Mouse (Mus musculus): ENCODE results near the gene Abcb7. TPM values are rescaled to one million over a fixed set of nuclear protein-coding genes. Genes with fewer than 3 reads are reported as not detected.
"Not testable (repeated sequence)": the region's sequence is repeated elsewhere in the genome, so short reads cannot be mapped to it uniquely, and the experiment has no call there.

Abcb7 gene
- polyA plus RNA-seq (2016; fragmentation: Nextera tagmentation; extraction: Ambion mirVana) = 10.4 TPM in 2 replicates

GRCm38 (mm10) chrX:104413183-104413983 is at the start of gene Abcb7:
TSS of gene Abcb7 (minus strand) at chrX:104413856.
- ATAC-seq (ENCODE audit: low FRiP score, low read depth) = peak; percentile 95
- Histone ChIP-seq H3K4me3 (peak within 1 kb of the TSS; percentile 57), H3K9me3 (no peaks in the 10 kb centered on the region), H3K27me3 (replicated peaks) (0 out of 2 replicates have a peak, but pooled peaks cover 4% of the 10 kb centered on the region), H3K4me2 (replicated peaks) (peak within 1 kb of the TSS; percentile 57), H3K4me1 (no peaks in the 10 kb centered on the region), H3K27ac (peak within 1 kb of the TSS; percentile 68; the same call in 1 of the 2 replicates), H3K9ac (peak within 1 kb of the TSS; percentile 66), H3K36me3 (no peaks in the 10 kb centered on the region)
- 14% methylated on average over 58 of the region's 58 CpGs for WGBS

GRCm38 (mm10) chrX:104461755-104462154 is 48.1 kb upstream of the Abcb7 start:
- WGBS = 46% methylated on average over 2 of the region's 2 CpGs

GRCm38 (mm10) chrX:104452433-104452832 is 38.8 kb upstream of the Abcb7 start:
- H3K9ac ChIP-seq = no peak overlapping the region
- H3K4me2 ChIP-seq (replicated peaks) = no peak overlapping the region
- no peaks in the 10 kb centered on the region for H3K27me3 ChIP-seq (replicated peaks)
- H3K9me3 ChIP-seq = no peaks in the 10 kb centered on the region
- H3K27ac ChIP-seq = no peak overlapping the region
- 82% methylated on average over 1 of the region's 1 CpGs for WGBS
- H3K36me3 ChIP-seq = no peaks in the 10 kb centered on the region
- H3K4me3 ChIP-seq = no peak overlapping the region
- ATAC-seq (ENCODE audit: low FRiP score, low read depth) = no peak
- no peaks in the 10 kb centered on the region for H3K4me1 ChIP-seq

More at GRCm38 (mm10) chrX:104461755-104462154, 48.1 kb upstream of the Abcb7 start:
- no peak for ATAC-seq (ENCODE audit: low FRiP score, low read depth)
- Histone ChIP-seq H3K4me1 (no peaks in the 10 kb centered on the region), H3K9ac (no peak overlapping the region), H3K27ac (no peak overlapping the region), H3K4me2 (replicated peaks) (no peak overlapping the region), H3K4me3 (no peak overlapping the region), H3K27me3 (replicated peaks) (no peaks in the 10 kb centered on the region), H3K9me3 (no peaks in the 10 kb centered on the region), H3K36me3 (no peaks in the 10 kb centered on the region)

GRCm38 (mm10) chrX:104433456-104433855 is 19.8 kb upstream of the Abcb7 start:
- Histone ChIP-seq H3K27ac (no peak overlapping the region), H3K27me3 (replicated peaks) (no peaks in the 10 kb centered on the region), H3K4me3 (no peak overlapping the region), H3K4me1 (no peaks in the 10 kb centered on the region), H3K36me3 (no peaks in the 10 kb centered on the region), H3K9me3 (no peaks in the 10 kb centered on the region), H3K4me2 (replicated peaks) (no peak overlapping the region), H3K9ac (no peak overlapping the region)
- WGBS = 55% methylated on average over 1 of the region's 1 CpGs
- ATAC-seq (ENCODE audit: low FRiP score, low read depth) = no peak

- no peaks in the 10 kb centered on the region for H3K9me3 ChIP-seq
- no peak overlapping the region for H3K27ac ChIP-seq
Measured at GRCm38 (mm10) chrX:104428108-104428507, 14.5 kb upstream of the Abcb7 start.

GRCm38 (mm10) chrX:104413995-104414394 is 339 bp upstream of the Abcb7 start:
- Histone ChIP-seq H3K4me1 (no peaks in the 10 kb centered on the region), H3K36me3 (no peaks in the 10 kb centered on the region), H3K27ac (no peak overlapping the region), H3K4me2 (replicated peaks) (peak overlapping the region; percentile 57), H3K9ac (no peak overlapping the region), H3K27me3 (replicated peaks) (0 out of 2 replicates have a peak, but pooled peaks cover 4% of the 10 kb centered on the region), H3K9me3 (no peaks in the 10 kb centered on the region), H3K4me3 (no peak overlapping the region)
- 42% methylated on average over 7 of the region's 7 CpGs for WGBS
- peak; percentile 38; the same call in 1 of the 2 replicates for ATAC-seq (ENCODE audit: low FRiP score, low read depth)

More at GRCm38 (mm10) chrX:104428108-104428507, 14.5 kb upstream of the Abcb7 start:
- ATAC-seq (ENCODE audit: low FRiP score, low read depth) = no peak
- no peak overlapping the region for H3K9ac ChIP-seq
- no peaks in the 10 kb centered on the region; the same call in 1 of the 2 replicates for H3K27me3 ChIP-seq (replicated peaks)
- no peaks in the 10 kb centered on the region for H3K36me3 ChIP-seq
- H3K4me2 ChIP-seq (replicated peaks) = no peak overlapping the region
- no peaks in the 10 kb centered on the region for H3K4me1 ChIP-seq
- H3K4me3 ChIP-seq = no peak overlapping the region
- WGBS = 88% methylated on average over 3 of the region's 3 CpGs

GRCm38 (mm10) chrX:104408137-104408536 is 5.5 kb downstream of the Abcb7 start:
- no peaks in the 10 kb centered on the region for H3K27me3 ChIP-seq (replicated peaks)
- no peak overlapping the region for H3K4me3 ChIP-seq
- no peak overlapping the region for H3K4me2 ChIP-seq (replicated peaks)
- H3K9me3 ChIP-seq = no peaks in the 10 kb centered on the region
- H3K27ac ChIP-seq = no peak overlapping the region
- H3K4me1 ChIP-seq = no peaks in the 10 kb centered on the region
- no peak overlapping the region for H3K9ac ChIP-seq
- no peaks in the 10 kb centered on the region for H3K36me3 ChIP-seq
- no peak for ATAC-seq (ENCODE audit: low FRiP score, low read depth)

- no peak overlapping the region for H3K9ac ChIP-seq
- H3K4me3 ChIP-seq = no peak overlapping the region
- 75% methylated on average over 5 of the region's 5 CpGs for WGBS
- ATAC-seq (ENCODE audit: low FRiP score, low read depth) = no peak
- H3K9me3 ChIP-seq = no peaks in the 10 kb centered on the region
- H3K36me3 ChIP-seq = no peaks in the 10 kb centered on the region
- H3K27ac ChIP-seq = no peak overlapping the region
- H3K4me1 ChIP-seq = no peaks in the 10 kb centered on the region
- no peak overlapping the region for H3K4me2 ChIP-seq (replicated peaks)
- no peaks in the 10 kb centered on the region for H3K27me3 ChIP-seq (replicated peaks)
Measured at GRCm38 (mm10) chrX:104402463-104402862, 11.2 kb downstream of the Abcb7 start.

GRCm38 (mm10) chrX:104401134-104401533 is 12.5 kb downstream of the Abcb7 start:
- Histone ChIP-seq H3K27me3 (replicated peaks) (no peaks in the 10 kb centered on the region), H3K4me2 (replicated peaks) (no peak overlapping the region), H3K36me3 (no peaks in the 10 kb centered on the region), H3K4me3 (no peak overlapping the region), H3K9ac (no peak overlapping the region), H3K4me1 (no peaks in the 10 kb centered on the region), H3K27ac (no peak overlapping the region), H3K9me3 (no peaks in the 10 kb centered on the region)
- WGBS = 92% methylated on average over 1 of the region's 1 CpGs
- no peak for ATAC-seq (ENCODE audit: low FRiP score, low read depth)

GRCm38 (mm10) chrX:104397526-104397925 is 16.1 kb downstream of the Abcb7 start:
- H3K9ac ChIP-seq = no peak overlapping the region
- WGBS = 65% methylated on average over 1 of the region's 1 CpGs
- no peak for ATAC-seq (ENCODE audit: low FRiP score, low read depth)
- no peak overlapping the region for H3K4me2 ChIP-seq (replicated peaks)
- H3K4me3 ChIP-seq = no peak overlapping the region
- no peaks in the 10 kb centered on the region for H3K27me3 ChIP-seq (replicated peaks)
- H3K4me1 ChIP-seq = no peaks in the 10 kb centered on the region
- H3K36me3 ChIP-seq = no peaks in the 10 kb centered on the region
- H3K27ac ChIP-seq = no peak overlapping the region
- no peaks in the 10 kb centered on the region for H3K9me3 ChIP-seq

- Histone ChIP-seq H3K27me3 (replicated peaks) (no peaks in the 10 kb centered on the region), H3K9ac (no peak overlapping the region), H3K4me2 (replicated peaks) (no peak overlapping the region), H3K9me3 (no peaks in the 10 kb centered on the region), H3K27ac (no peak overlapping the region), H3K36me3 (no peaks in the 10 kb centered on the region), H3K4me1 (no peaks in the 10 kb centered on the region), H3K4me3 (no peak overlapping the region)
- ATAC-seq (ENCODE audit: low FRiP score, low read depth) = no peak
Measured at GRCm38 (mm10) chrX:104359686-104360085, 54.0 kb downstream of the Abcb7 start.

GRCm38 (mm10) chrX:104355842-104356241 is 57.8 kb downstream of the Abcb7 start:
- Histone ChIP-seq H3K27ac (no peak overlapping the region), H3K4me1 (no peaks in the 10 kb centered on the region), H3K36me3 (no peaks in the 10 kb centered on the region), H3K27me3 (replicated peaks) (no peaks in the 10 kb centered on the region), H3K9ac (no peak overlapping the region), H3K4me2 (replicated peaks) (no peak overlapping the region), H3K4me3 (no peak overlapping the region), H3K9me3 (no peaks in the 10 kb centered on the region)
- no peak for ATAC-seq (ENCODE audit: low FRiP score, low read depth)
- 88% methylated on average over 1 of the region's 1 CpGs for WGBS

- H3K27me3 ChIP-seq (replicated peaks); H3K36me3 ChIP-seq; H3K9ac ChIP-seq; H3K9me3 ChIP-seq; H3K4me3 ChIP-seq; H3K4me1 ChIP-seq; H3K27ac ChIP-seq; ATAC-seq (ENCODE audit: low FRiP score, low read depth); H3K4me2 ChIP-seq (replicated peaks): not testable (repeated sequence)
- WGBS = 90% methylated on average over 27 of the region's 31 CpGs
Measured at GRCm38 (mm10) chrX:104348146-104348545, 65.5 kb downstream of the Abcb7 start.

Data from neural tube, embryonic 12.5 days (tissue).